Mouse (Mus musculus): ENCODE measurements around the gene Ralgapb.
A peak's percentile ranks its signal among the peaks of the same experiment; 100 is the strongest.

The Ralgapb gene

DNA sequence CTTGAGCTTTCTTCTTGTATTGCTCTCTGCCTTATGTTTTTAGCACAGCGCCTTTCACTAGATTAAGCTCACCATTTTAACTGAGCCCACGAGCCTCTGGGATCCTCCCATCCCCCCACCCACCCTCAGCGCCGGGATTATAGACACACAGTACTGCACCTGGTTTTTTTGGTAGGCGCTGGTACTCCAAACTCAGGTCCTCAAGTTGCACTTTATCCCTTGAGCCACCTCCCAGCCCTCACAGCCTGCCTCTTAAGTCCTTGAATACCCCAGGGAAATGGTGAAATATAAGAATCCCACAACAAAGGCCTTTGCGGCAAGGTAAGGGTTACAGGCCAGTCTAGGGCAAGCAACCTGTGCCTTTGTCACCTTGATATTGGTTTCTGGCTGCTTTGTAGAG, 110.2 kb downstream of the Ralgapb start:
- DNase-seq, result no peak

DNA sequence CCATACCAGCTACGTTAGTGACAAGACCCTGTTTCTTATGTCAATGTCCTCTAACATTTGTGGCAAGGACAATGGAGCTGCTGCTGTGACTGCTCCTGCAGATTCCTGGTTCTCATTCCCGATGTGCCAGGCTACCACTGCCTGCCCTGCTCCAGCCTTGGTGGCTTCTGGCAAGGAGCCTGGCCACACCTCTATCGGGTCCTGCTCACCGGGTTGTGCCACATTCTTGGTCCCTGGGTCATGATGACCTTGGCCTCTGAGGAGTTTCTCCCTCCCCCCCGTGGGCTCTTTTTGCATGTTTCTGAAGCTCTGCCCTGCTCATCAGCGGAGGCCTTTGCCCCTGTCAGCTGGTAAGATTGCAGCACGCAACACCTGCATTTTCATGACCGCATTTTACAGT, 113.4 kb downstream of the Ralgapb start:
- DNase-seq, result no peak

DNA sequence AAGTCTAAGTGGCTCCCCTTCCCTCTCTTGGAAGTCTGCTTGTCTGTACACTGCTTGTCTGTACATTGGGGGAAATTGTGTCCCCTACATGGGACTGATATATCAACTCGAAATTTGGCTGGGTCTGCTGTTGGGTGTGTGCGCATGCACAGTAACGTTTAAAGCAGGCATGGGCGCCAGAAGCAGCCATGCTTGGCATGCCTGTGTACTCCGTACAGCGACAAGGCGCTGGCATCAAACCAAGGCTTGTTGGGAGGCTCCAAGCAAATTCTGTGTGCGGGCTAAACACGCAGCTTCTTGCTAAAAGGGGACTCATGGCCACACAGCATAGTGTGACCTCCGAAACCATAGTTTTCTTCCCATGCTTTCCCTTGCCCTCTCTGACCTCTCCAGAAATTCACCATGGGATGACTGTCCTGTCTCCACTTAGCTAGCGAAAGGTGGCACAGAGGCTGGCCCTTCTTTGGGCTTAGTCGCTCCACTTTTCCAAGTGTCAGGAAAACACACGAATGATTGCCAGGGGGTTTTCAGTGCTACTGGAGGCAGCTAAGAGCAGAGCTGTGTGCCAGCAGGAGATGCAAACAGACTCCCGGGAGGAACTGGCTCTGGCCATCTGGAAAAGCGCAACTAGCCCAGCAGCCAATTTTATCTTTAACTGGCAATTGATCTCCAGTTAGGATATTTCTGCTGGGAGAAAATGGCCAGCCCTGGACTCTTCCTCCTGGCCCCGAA, 114.6 kb downstream of the Ralgapb start:
- DNase-seq, result no peak

DNA sequence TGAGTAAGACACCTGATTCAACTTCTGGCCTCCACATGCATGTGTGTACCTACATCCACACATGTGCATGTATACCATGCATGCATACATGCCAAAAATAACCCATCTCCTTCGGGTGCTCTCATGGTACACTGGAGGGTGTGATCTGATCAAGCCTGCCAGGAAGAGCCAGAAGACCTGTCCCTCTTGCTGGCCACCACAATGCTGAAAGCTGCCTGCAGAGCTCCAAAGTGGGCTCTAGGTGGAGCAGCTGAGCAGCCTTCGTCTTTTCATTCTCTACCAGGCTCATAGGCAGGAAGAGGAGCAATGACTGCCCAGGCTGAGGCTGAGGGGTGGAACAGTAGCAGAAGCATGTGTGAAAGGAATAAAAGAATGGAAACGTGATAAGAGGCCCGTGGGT, 124.4 kb downstream of the Ralgapb start:
- peak; percentile 36 for DNase-seq

DNA sequence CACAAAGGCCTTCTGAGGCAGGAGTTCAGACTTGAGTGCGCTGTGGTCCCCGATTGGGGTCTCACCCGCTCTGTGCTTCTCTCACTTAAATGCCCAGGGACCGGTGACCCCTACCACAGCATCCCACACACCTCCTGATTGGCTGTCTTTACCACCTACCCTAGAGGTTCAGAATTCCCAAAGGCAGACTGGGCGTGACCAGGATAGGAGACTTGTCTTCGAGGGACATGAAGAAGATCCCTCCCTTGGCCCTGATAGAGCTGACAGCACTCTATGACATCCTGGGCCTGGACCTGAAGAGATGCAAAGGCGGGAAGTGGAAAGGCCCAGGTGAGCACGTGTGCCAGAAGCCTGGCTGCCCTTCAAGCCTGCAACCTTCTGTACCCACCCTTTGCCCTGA, 124.9 kb downstream of the Ralgapb start:
- DNase-seq, result no peak

DNA sequence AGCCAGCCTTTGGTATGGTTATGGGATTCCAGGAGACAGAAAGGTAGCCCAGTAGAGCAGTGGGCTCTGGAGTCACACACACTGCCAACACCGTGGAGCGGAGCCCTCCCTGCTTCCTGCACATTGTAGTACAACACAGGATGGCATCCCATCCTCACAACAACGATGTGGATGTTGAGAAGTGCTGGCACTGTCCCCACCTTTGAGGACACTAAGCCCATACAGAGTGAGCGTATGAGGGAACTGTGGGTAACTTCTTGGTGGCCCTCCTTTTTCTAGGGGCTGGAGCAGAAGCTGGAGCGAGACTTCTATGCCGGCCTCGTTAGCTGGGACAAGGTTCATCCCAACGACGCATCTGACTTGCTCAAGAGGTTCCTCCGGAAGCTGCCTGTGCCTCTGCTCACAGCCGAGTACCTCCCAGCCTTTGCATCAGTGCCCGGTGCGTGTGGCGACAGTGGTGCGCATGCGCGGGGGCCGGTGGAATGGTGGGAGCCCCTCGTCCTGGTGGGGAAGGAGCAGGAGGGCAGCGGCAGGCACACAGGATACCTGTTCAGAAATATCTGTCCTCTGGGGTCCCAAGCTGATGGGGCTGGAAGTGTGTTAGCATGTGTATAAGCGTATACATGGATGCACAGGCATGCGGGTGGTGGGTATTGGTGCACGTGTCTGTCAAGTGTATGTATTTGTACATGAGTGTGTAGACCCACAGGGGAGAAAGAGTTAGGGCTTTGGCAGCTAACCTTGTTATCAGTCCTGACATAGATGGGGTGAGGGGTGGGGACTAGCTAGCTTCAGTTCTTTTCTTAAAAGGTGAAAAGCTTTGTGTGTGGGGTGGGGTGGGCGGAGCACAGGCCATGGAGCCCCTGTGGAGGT, 130.0 kb downstream of the Ralgapb start:
- DNase-seq, result no peak

DNA sequence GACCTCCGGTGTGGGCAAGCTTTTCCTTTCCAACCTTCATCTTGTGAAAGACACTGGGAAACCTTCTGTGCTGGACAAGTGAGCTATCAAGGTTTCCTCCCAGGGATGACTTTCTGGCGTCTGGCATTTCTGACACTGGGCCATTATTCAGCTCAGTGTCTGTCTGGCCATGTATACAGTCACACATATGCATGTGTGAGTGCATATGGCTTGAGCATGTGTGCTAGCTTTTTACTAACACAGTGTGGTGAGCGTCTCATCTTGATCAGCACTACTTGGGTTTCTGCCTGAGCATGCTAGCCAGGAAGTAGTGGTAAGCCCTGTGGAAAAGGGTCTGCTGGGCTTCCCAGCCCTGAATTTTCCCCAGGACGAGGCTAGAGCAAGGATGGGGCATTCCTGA, 131.6 kb downstream of the Ralgapb start:
- DNase-seq, result no peak

DNA sequence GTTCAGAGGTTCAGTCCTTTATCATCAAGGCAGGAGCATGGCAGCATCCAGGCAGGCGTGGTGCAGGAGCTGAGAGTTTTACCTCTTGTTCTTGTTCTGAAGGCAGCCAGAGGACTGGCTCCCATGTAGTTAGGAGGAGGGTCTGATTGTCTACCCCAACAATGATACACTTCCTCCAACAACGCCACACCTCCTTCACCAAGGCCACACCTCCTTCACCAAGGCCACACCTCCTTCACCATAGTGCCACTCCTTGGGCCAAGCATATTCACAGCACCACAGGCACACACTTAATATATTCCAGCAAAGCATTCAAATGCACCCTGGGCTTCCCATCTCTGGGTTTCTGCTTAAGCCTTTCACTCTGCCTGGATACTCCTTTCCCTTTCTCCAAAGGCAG, 135.6 kb downstream of the Ralgapb start:
- DNase-seq, result no peak

DNA sequence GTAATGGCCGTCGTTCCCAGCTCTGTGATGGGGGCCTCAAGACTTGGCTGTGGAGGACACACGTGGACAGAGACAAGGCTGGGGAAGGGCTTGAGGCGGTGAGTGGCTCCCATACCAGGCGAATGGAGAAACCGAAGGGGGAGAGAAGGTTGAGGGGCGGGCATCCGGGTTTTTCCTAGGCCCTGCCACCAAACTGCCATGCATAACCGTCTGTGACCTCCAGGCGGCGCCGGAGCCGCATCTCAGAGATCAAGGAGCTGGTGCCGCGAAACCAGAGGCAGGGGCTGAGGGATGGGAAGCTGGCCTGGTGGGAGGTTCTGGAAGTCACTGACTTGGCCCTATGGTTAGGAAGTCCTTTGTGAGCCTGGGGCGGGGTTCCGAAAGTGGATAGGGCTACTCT, 137.1 kb downstream of the Ralgapb start:
- peak; percentile 60 for DNase-seq

Data from cerebellum, adult 8-10 months (tissue).